Mouse (Mus musculus) layer of hippocampus, adult 8-10 months (tissue): ENCODE data around the gene Tyw1. TPM values are rescaled to one million over a fixed set of nuclear protein-coding genes. Genes with fewer than 3 reads are reported as not detected.
A peak's percentile ranks its signal among the peaks of the same experiment; 100 is the strongest.

Experiments
- DNase-seq, 2 experiments: peaks; one replicate each; pipeline ENCODE4 v3.0.0; 2022; ENCODE audit warnings: low spot score in 2 of 2
- total RNA-seq, 4 experiments: library from RNA; stranded (reverse); gene quantifications; 2 replicates each; pipeline ENCODE4 v1.2.4; 2022

The Tyw1 gene
- total RNA-seq, 4 experiments from 2014 or later, result 15.4 to 19.8 (median 16.6) TPM

- no peak for DNase-seq
Measured at GRCm38 (mm10) chr5:130314926-130315325, 59.5 kb downstream of the Tyw1 start.

- no peak for DNase-seq
Measured at GRCm38 (mm10) chr5:130316321-130316720, 60.9 kb downstream of the Tyw1 start.

- DNase-seq, result no peak
Measured at GRCm38 (mm10) chr5:130319783-130320182, 64.4 kb downstream of the Tyw1 start.

DNA sequence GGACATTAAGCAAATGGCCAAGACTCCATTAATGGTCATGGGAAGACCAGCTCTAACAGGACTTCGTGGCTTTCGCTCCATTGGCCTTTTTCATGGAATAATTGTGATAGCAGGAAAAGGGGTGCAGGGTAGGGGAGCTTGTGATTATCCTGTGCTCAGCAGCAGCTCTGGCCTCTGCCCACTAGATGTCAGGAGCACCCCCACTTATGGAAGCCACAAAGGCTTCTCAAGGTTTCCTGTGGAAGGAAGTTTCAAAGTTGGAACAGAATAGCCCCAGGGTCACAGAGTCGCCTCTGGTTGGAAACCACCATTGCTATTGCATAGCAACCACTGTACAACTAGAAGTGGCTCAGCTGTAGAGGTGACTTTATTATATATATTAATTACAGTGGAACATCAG lies 65.1 kb downstream of the Tyw1 start:
- no peak for DNase-seq

DNA sequence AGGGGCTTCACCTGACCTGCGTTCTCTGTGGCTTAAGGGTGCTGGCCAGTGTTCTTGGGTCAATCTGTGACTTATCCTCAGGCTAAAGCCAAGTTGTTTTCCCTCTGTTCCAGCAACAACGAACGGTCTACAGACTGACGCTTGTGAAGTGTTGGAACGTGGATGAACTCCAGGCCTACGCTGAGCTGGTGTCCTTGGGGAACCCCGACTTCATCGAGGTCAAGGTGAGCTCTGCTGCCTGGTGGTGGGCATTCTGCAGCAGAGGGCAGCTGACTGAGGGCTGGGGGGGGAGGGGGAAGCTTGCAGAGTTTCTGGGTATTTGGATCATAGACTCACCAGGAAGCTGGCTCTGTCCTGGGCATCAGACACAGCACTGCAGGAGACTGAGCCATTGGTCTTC lies 70.1 kb downstream of the Tyw1 start:
- DNase-seq, result no peak

GRCm38 (mm10) chr5:130327615-130328263 lies 72.3 kb downstream of the Tyw1 start:
- no peak for DNase-seq

- no peak for DNase-seq
Measured at GRCm38 (mm10) chr5:130328366-130328765, 72.9 kb downstream of the Tyw1 start.

DNA sequence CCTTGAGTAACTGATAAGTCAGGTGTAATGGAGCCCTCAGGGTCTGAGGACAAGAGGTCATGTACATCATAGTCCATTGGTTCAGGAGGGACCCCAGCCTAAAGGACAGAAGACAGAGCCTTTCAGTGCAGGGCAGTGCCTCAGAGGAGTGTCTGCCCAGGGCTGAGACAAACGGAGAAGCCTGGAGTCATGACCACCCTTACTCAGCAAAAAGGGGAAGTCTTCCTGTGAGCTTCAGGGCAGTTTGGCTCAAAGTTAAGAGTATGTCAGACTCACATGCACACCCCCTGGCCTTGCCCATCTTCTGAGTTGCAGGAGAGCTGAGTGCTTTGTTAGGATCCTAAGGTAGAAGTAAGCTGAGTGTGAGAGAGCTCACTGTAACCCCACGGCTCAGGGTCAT lies 74.5 kb downstream of the Tyw1 start:
- no peak for DNase-seq

- DNase-seq, result no peak
Measured at GRCm38 (mm10) chr5:130330801-130331200, 75.4 kb downstream of the Tyw1 start.

DNA sequence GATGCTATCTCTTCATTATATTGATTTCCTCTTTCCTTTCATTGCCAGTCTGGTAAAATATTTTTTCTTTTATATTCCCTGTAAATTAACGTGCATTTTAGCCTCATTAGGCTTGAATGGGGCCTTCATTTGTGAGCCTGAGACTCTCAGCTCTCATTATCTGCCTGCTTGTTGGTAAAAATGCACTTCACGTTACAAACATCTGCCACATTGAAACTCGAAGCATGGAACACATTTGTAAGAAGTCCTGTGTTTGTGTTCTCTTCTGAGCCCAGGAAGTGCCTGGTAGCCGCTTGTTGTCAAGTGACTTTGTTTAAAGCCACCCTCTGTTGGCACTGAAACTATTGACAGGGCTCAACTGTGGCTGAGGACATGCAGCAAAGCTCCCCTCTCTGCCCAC lies 75.8 kb downstream of the Tyw1 start:
- no peak for DNase-seq

DNA sequence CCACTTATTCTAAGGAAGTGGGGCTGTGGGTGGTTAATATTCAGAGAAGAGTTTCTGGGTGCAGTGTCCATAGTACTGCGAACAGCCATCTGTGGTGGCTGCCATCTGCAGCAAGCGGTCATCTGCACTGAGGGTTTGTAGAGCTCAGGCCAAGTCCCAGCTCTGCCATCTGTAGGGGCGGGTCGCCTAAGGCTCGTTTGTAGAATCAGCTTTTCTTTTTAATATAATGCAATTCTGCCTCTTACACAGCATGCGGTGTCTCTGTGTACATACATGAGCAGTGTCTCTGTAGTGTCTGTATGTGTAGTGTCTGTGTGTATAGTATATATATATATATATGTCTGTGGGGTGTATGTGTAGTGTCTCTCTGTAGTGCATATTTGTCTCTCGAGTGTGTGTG lies 78.1 kb downstream of the Tyw1 start:
- no peak for DNase-seq

DNA sequence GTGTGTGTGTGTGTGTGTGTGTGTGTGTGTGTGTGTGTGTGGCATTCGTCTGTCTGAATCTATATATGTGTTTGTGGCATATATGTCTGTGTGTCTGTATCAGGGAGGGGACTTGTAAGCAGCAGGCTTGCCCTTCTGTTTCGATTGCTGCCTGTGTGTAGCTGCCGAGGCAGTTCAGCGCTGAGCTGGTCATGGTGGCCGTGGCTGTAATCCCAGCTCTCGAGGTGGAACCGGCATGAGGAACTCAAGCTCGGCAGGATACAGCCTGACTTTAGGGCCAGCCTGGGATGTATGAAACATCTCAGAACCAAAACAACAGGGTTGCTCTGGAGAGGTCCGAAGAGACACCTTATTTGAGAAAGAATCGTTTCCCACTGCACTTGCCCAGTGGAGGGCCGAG lies 78.6 kb downstream of the Tyw1 start:
- no peak for DNase-seq

- DNase-seq, result no peak
Measured at GRCm38 (mm10) chr5:130335462-130335861, 80.0 kb downstream of the Tyw1 start.

GRCm38 (mm10) chr5:130340656-130341055 lies 85.2 kb downstream of the Tyw1 start:
- no peak for DNase-seq

GRCm38 (mm10) chr5:130344999-130345398 lies 89.6 kb downstream of the Tyw1 start:
- DNase-seq, result no peak

DNA sequence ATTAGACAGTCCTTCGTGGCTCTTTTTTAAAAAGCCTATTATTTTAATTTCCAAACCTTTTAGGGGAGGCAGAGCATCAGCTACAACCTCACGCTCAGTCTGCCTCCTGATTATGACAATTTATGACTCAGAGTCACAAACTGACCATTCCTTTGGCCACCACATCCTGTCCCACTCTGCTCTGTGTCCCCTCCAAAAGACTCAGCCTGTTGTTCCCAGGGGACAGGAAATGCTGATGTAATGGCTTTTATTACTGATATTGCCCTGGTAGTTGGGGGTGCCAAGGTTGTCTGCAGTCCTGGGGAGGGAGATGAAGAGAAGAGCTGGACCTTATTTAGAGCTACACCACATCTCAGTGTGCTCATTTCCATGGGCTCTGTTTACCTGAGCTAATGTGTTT lies 90.5 kb downstream of the Tyw1 start:
- no peak for DNase-seq

GRCm38 (mm10) chr5:130355223-130355622 lies 99.8 kb downstream of the Tyw1 start:
- DNase-seq, result no peak

DNA sequence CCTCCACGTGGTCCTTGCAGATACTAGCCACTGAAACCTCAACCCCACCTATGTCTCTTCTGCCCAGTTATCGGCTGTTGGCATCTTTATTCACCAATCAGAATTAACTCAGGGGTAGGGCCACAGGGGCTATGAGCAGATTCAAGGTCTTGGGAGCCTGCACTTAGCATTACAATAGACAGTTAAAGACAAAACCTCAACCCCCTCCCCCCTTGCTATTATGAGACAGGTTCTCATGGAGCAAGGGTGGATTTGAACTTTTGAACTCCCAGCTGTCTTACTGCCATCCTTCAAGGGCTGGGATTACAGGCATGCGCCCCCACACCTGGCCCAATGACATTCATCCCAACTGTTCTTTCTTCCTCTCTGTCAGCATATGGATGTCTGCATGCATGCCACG lies 107.7 kb downstream of the Tyw1 start:
- no peak for DNase-seq

DNA sequence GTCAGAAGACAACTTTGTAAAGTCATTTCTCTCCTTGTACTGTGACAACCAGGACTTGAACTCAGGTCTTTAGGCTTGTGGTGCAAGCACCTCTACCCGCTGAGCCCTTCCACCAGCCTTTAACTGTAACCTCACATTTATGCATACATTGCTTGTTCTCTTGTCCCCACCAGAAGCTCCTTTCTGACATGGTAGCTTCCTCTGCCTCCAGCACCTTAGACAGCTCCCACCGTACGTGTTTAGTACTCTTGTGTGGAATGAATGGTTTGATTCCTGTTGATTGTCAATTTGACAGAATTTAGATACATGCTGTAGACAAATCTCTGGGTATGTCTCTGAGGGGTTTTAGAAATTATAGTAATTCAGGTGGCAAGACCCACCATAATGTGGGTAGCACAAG lies 108.4 kb downstream of the Tyw1 start:
- no peak for DNase-seq

GRCm38 (mm10) chr5:130368236-130368635 lies 112.8 kb downstream of the Tyw1 start:
- no peak for DNase-seq

DNA sequence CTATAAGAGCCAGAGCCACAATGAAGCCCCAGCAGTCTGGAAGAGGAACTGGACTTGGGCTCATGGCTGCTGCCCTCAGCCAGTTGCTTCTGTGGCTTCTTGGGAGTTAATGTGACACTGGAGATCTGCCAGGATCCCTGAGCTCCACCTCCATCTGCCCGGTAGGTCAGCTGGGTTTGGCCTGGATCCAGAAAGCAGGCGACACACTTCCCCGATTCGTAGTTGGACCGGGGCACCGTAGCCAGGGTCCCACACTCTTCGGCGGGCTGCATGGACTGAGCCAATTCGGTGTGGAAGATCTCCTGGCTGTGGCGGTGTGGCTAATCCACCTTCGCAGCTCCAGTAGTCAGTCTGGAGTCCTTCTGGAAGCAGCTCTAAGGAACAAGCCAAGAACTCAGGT lies 113.8 kb downstream of the Tyw1 start, which contains the start of gene Caln1:
TSS of gene Caln1 (plus strand) at position 219 of the 400 bp plus-strand sequence.
- no peak for DNase-seq

DNA sequence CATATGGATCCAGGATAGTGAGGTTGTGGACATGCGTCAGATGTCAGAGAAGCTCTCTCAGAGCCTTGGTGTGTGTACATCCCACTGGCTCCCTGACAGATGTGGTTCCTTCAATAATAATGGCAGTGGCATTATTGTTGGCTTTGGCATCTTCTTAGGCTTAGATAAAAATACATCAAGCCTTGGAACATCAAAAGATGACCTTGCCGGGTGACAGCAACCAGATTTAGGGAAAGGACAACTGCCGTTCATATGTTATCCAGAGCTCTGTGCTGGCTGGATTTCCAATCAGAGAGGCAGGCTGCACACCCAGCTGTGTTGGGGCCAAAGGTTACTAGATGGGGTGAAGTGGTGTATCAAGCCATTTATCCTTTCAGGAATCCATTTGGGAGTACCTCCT lies 120.0 kb downstream of the Tyw1 start:
- DNase-seq, result no peak

DNA sequence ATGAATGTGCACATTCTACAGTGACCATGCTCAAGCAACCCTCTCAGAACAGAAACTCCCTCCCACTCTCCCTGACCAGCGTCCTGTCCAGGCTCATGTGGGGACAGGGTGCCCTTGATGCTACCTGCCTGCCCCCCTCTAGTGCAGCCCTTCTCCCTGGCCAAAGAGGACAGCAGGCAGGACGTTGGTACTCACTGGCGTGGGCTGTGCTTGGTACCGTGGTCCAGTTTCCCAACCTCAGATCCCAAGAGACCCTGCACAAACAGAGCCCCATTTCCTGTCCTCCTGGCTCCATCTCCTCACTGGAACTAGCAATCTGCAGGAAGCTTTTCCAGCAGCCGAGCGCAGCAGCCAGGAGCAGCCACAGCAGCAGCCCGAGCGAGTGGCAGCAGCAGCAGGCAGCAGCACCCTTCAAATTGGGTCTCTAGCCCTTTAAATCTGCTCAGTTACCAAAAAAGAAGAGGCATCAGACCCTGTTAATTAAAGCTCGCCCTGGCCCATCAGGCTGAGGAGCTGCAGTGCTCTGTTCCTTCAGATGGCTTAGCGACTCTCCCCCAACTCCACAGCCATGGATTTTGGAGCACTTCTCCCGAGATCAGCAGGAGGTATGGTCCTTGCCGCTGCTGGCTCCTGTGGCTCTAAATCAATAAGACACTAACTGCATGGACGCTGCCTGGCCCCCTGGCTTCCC lies 128.9 kb downstream of the Tyw1 start, which contains the start of gene A330070K13Rik:
TSS of gene A330070K13Rik (minus strand) at position 410 of the 691 bp plus-strand sequence.
- peak in 1 of 2 experiments; percentile 26 for DNase-seq
